Mouse (Mus musculus): ENCODE measurements around the gene Gls.

DNA sequence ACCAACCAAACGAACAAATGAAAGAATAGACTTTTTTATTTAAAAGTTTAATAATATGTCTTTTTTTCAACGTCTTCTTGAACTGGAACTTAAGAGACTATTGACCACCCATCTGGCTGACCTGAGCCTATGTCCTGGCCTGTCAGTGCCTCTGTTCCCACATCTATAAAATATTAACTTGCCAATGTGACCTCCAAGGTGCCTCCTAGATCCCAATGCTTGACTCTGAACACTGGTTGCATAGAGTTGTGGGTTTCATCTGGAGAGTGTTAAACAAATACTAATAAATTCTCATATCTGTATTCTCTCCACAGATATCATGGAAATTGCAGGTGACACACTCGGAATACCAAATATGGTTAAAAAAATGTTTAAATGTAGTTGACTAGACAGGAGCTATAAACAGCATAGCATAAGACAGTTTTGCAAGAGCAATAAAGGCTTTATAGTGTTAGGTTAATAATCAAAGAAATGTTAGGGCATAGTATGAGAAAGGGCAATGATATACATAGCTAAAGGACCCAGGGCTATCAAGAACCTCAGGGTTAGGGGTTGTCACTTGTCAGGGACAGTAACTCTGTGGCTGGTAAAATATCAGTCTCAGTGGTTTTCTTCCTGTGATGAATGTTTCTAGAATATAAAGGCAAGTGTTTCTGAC is 16.0 kb upstream of the Gls start:
- TF ChIP-seq HCFC1 (IDR thresholded peaks at IDR 0.05; ENCODE audit: borderline replicate concordance, insufficient read depth, low read length) (no peak), MAFK (IDR thresholded peaks at IDR 0.05; ENCODE audit: insufficient read depth, low read depth, low read length) (no peak), CHD2 (IDR thresholded peaks at IDR 0.05; ENCODE audit: low read depth, low read length) (no peak)
